Mouse (Mus musculus) forebrain, embryonic 16.5 days (tissue): ENCODE measurements around the gene Gm28308. TPM values are rescaled to one million over a fixed set of nuclear protein-coding genes. Genes with fewer than 3 reads are reported as not detected.

ENCODE experiments used
- ATAC-seq: fragments of 200-750 bp; cut with Nextera tagmentation; 2 replicates; pipeline ENCODE4 v1.8.0; 2017; ENCODE audit warnings: mild to moderate bottlenecking, moderate library complexity
- H3K27ac ChIP-seq: fragments of 300-500 bp; sonication (generic); 2 replicates; pipeline ENCODE4 v1.5.1; 2014; ENCODE audit warnings: low read length, control low read depth
- H3K27me3 ChIP-seq: fragments of 300-500 bp; sonication (generic); replicated peaks from 2 replicates; pipeline ENCODE4 v1.6.1; 2014; ENCODE audit warnings: low read length; ENCODE audit not compliant: control insufficient read depth, insufficient read depth
- H3K36me3 ChIP-seq: fragments of 300-500 bp; sonication (generic); 2 replicates; pipeline ENCODE4 v1.6.1; 2014; ENCODE audit not compliant: control insufficient read depth, insufficient read depth
- H3K4me1 ChIP-seq: fragments of 300-500 bp; sonication (generic); replicated peaks from 2 replicates; pipeline ENCODE4 v1.6.1; 2014; ENCODE audit warnings: low read length; ENCODE audit not compliant: control insufficient read depth, insufficient read depth
- H3K4me2 ChIP-seq: fragments of 300-500 bp; sonication (generic); 2 replicates; pipeline ENCODE4 v1.6.1; 2014; ENCODE audit warnings: mild to moderate bottlenecking, low read length, control low read depth
- H3K4me3 ChIP-seq: fragments of 300-500 bp; sonication (generic); replicated peaks from 2 replicates; pipeline ENCODE4 v1.5.1; 2014; ENCODE audit warnings: mild to moderate bottlenecking, low read length, control low read depth
- H3K9ac ChIP-seq: fragments of 300-500 bp; sonication (generic); replicated peaks from 2 replicates; pipeline ENCODE4 v1.6.1; 2014; ENCODE audit warnings: low read depth, low read length, control low read depth
- H3K9me3 ChIP-seq: fragments of 300-500 bp; sonication (generic); 2 replicates; pipeline ENCODE4 v1.6.1; 2016; ENCODE audit warnings: low read length; ENCODE audit not compliant: control insufficient read depth
- WGBS: fragments of 180-500 bp; shearing (Covaris S2); extraction: QIAGEN DNeasy Blood & Tissue Kit; methylation state at CpG from one replicate; pipeline ENCODE4 v1.1.7; 2014; 5-methylcytosine and 5-hydroxymethylcytosine counted together
- polyA plus RNA-seq: library from polyadenylated mRNA; unstranded; fragments of >200 nt; fragmentation: Nextera tagmentation; extraction: Ambion mirVana; gene quantifications from 2 replicates; pipeline ENCODE4 v1.2.1, GENCODE M21; 2015

Gm28308 gene
- polyA plus RNA-seq, 1 experiment from 2014 or later = not detected

GRCm38 (mm10) chr6:52162611-52163365 lies 50.4 kb downstream of the Gm28308 start:
- H3K27ac ChIP-seq = no peak overlapping the region
- H3K4me1 ChIP-seq = peaks cover 11% of the 10 kb centered on the region
- no peaks in the 10 kb centered on the region for H3K36me3 ChIP-seq
- H3K9ac ChIP-seq = no peak overlapping the region
- H3K9me3 ChIP-seq = no peaks in the 10 kb centered on the region
- ATAC-seq = no peak
- peaks cover 89% of the 10 kb centered on the region for H3K27me3 ChIP-seq
- H3K4me2 ChIP-seq = no peak overlapping the region
- under 1% methylated on average over 14 of the region's 14 CpGs for WGBS
- no peak overlapping the region for H3K4me3 ChIP-seq

- H3K9ac ChIP-seq = no peak overlapping the region
- no peak overlapping the region for H3K4me3 ChIP-seq
- no peak overlapping the region for H3K27ac ChIP-seq
- peaks cover 89% of the 10 kb centered on the region for H3K27me3 ChIP-seq
- H3K4me1 ChIP-seq = peaks cover 12% of the 10 kb centered on the region
- H3K4me2 ChIP-seq = no peak overlapping the region
- no peaks in the 10 kb centered on the region for H3K9me3 ChIP-seq
- WGBS = 0% methylated on average over 1 of the region's 1 CpGs
- no peak for ATAC-seq
- no peaks in the 10 kb centered on the region for H3K36me3 ChIP-seq
These were observed 51.1 kb downstream of the Gm28308 start for GRCm38 (mm10) chr6:52162093-52162380.

GRCm38 (mm10) chr6:52161336-52162092 lies 51.6 kb downstream of the Gm28308 start:
- H3K4me1 ChIP-seq = peaks cover 12% of the 10 kb centered on the region
- WGBS = 1% methylated on average over 8 of the region's 8 CpGs
- no peak for ATAC-seq
- H3K4me3 ChIP-seq = no peak overlapping the region
- H3K27me3 ChIP-seq = peaks cover 89% of the 10 kb centered on the region
- no peaks in the 10 kb centered on the region for H3K9me3 ChIP-seq
- H3K4me2 ChIP-seq = no peak overlapping the region
- no peaks in the 10 kb centered on the region for H3K36me3 ChIP-seq
- no peak overlapping the region for H3K27ac ChIP-seq
- no peak overlapping the region for H3K9ac ChIP-seq

- Histone ChIP-seq H3K4me1 (peaks cover 12% of the 10 kb centered on the region), H3K4me2 (no peak overlapping the region), H3K9me3 (no peaks in the 10 kb centered on the region), H3K9ac (no peak overlapping the region), H3K36me3 (no peaks in the 10 kb centered on the region), H3K27ac (no peak overlapping the region), H3K4me3 (no peak overlapping the region), H3K27me3 (peaks cover 89% of the 10 kb centered on the region)
- no peak for ATAC-seq
- under 1% methylated on average over 30 of the region's 30 CpGs for WGBS
These were observed 52.4 kb downstream of the Gm28308 start for GRCm38 (mm10) chr6:52160511-52161335.

GRCm38 (mm10) chr6:52159979-52160378 lies 53.2 kb downstream of the Gm28308 start:
- Histone ChIP-seq H3K27me3 (peaks cover 88% of the 10 kb centered on the region), H3K4me1 (peaks cover 12% of the 10 kb centered on the region), H3K27ac (no peak overlapping the region), H3K9ac (no peak overlapping the region), H3K4me3 (no peak overlapping the region), H3K9me3 (no peaks in the 10 kb centered on the region), H3K36me3 (no peaks in the 10 kb centered on the region), H3K4me2 (no peak overlapping the region)
- no peak for ATAC-seq
- 2% methylated on average over 7 of the region's 9 CpGs for WGBS

- H3K4me3 ChIP-seq = no peak overlapping the region
- H3K4me1 ChIP-seq = peaks cover 12% of the 10 kb centered on the region
- no peak overlapping the region; the same call in 1 of the 2 replicates for H3K4me2 ChIP-seq
- H3K27me3 ChIP-seq = peaks cover 90% of the 10 kb centered on the region
- ATAC-seq = no peak
- no peaks in the 10 kb centered on the region for H3K9me3 ChIP-seq
- no peak overlapping the region for H3K27ac ChIP-seq
- 3% methylated on average over 12 of the region's 12 CpGs for whole genome bisulfite sequencing
- H3K9ac ChIP-seq = no peak overlapping the region
- H3K36me3 ChIP-seq = no peaks in the 10 kb centered on the region
These were observed 53.9 kb downstream of the Gm28308 start for GRCm38 (mm10) chr6:52159164-52159761.

GRCm38 (mm10) chr6:52158276-52159051 lies 54.7 kb downstream of the Gm28308 start, which contains the start of gene Hoxa1:
TSS of gene Hoxa1 (minus strand) at chr6:52158317.
- Histone ChIP-seq H3K4me2 (peak within 1 kb of the TSS; percentile 56), H3K27ac (no peak within 1 kb of the TSS), H3K36me3 (no peaks in the 10 kb centered on the region), H3K9ac (no peak within 1 kb of the TSS), H3K4me1 (peaks cover 12% of the 10 kb centered on the region), H3K9me3 (no peaks in the 10 kb centered on the region), H3K27me3 (peaks cover 90% of the 10 kb centered on the region), H3K4me3 (peak within 1 kb of the TSS; percentile 37)
- WGBS = under 1% methylated on average over 55 of the region's 55 CpGs
- ATAC-seq = peak; percentile 76

- 0 out of 2 replicates have a peak, but pooled peaks have one; percentile 4 for ATAC-seq
- peaks cover 12% of the 10 kb centered on the region for H3K4me1 ChIP-seq
- no peak overlapping the region for H3K27ac ChIP-seq
- peak overlapping the region; percentile 37 for H3K4me3 ChIP-seq
- WGBS = 1% methylated on average over 32 of the region's 32 CpGs
- H3K9me3 ChIP-seq = no peaks in the 10 kb centered on the region
- no peak overlapping the region for H3K9ac ChIP-seq
- peak overlapping the region; percentile 56 for H3K4me2 ChIP-seq
- H3K36me3 ChIP-seq = no peaks in the 10 kb centered on the region
- peaks cover 90% of the 10 kb centered on the region for H3K27me3 ChIP-seq
These were observed 55.5 kb downstream of the Gm28308 start for GRCm38 (mm10) chr6:52157466-52158275.
